Mouse (Mus musculus): ENCODE results near the gene Washc4.

GRCm38 (mm10) chr10:83641641-83642040, 98.1 kb downstream of the Washc4 start:
- no peak for TF ChIP-seq CTCF (IDR thresholded peaks at IDR 0.05; ENCODE audit: low read depth, low read length)
- TF ChIP-seq GATA1 (IDR thresholded peaks at IDR 0.05; ENCODE audit: borderline replicate concordance, low read length): no peak
- TF ChIP-seq POLR2AphosphoS5 (IDR thresholded peaks at IDR 0.05; ENCODE audit: insufficient replicate concordance, low read depth, low read length): no peak
